Mouse (Mus musculus): ENCODE results near the gene Arhgap45. TPM values are rescaled to one million over a fixed set of nuclear protein-coding genes. Genes with fewer than 3 reads are reported as not detected.

The Arhgap45 gene
- 2.3 and 2.4 TPM in 2 replicates for total RNA-seq (2014; rRNA removed)
- 1.2 and 1.7 TPM in 2 replicates for polyA plus RNA-seq (2015; fragmentation: Nextera tagmentation; extraction: Ambion mirVana)

DNA sequence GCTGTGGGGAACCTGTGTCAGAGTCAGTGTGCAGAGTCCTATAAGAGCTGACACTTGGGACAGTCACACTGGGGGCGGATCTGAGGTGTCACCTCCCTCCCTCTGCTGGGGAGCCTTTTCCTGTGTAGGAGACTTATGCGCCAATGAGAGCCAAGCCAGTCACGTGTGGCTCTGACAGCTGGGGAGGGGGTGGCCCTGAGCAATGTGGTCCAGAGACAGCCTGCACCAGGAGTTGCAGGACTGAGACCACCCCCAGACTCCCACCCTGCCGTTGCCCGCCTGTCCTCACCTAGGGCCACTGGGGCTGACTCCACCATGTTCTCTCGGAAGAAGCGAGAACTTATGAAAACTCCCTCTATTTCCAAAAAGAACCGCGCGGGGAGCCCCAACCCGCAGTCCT is at the start of gene Arhgap45:
Arhgap45 (plus strand) TSS at position 143 of the 400 bp plus-strand sequence.
- H3K4me3 ChIP-seq (ENCODE audit: low read depth, low read length), result no peak within 1 kb of the TSS
- DNase-seq (no peak), ATAC-seq (no peak)
- peaks cover 31% of the 10 kb centered on the region for H3K27me3 ChIP-seq (ENCODE audit: insufficient read depth, low read length)
- no peak for TF ChIP-seq CTCF (IDR thresholded peaks at IDR 0.05; ENCODE audit: low read depth)
- no peaks in the 10 kb centered on the region for H3K36me3 ChIP-seq (ENCODE audit: insufficient read depth)
- no peaks in the 10 kb centered on the region for H3K4me1 ChIP-seq (ENCODE audit: insufficient read depth)
- H3K9me3 ChIP-seq (ENCODE audit: low read length), result no peaks in the 10 kb centered on the region
- WGBS, result 69% methylated on average over 11 of the region's 11 CpGs
- H3K9ac ChIP-seq, result no peak within 1 kb of the TSS
- no peak within 1 kb of the TSS for H3K27ac ChIP-seq (ENCODE audit: low read depth, low read length)
- H3K4me2 ChIP-seq (ENCODE audit: low read depth), result no peak within 1 kb of the TSS

DNA sequence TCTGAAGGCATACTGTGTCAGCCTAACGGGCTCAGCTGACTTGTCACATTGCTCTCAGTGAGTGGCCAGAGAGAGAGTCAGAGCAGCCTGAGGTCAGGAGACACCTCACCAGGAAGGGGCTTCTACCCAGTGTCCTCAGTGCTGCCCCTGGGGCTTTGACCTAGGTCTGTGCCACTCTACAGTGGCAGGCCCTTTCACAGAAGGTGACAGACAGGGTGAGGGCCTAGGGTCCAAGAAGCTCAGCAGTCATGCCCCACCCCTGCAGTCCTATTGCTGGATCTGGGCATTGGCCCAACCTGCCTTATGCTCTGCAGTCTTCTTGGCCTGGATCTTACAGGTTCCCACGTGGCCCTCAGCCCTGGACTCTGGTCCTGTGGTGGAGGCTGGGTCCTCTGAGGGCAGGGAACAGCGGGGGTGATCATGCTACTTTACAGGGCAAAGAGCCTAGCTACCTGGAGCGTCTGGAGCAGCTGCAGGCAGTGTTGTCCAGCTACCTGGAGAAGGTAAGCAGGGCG is 49.5 kb upstream of the Arhgap45 start:
- WGBS, result 90% methylated on average over 5 of the region's 5 CpGs

DNA sequence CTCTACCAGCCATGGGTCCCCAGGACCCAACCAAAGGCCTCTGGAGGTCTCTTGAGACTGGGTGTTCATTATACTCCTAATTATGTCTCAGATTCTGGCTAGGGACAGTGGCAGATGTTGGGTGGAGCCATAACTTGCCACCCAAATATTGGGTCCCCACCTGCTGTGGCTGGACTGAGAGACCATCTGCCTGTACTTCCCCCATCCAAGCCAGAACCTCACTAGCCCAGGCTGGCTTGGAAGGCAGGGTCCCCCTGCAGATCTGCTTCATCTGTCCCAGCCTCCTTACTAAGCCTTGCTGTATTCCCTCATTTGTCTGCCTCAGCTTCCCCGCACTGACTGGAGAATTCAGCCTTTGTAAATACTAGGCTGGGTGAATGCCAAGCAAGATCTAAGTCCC is 48.3 kb upstream of the Arhgap45 start:
- ATAC-seq (no peak), DNase-seq (no peak)
- Histone ChIP-seq H3K9me3 (ENCODE audit: low read length) (no peaks in the 10 kb centered on the region), H3K27me3 (ENCODE audit: insufficient read depth, low read length) (peaks cover 12% of the 10 kb centered on the region), H3K4me2 (ENCODE audit: low read depth) (no peak overlapping the region), H3K9ac (no peak overlapping the region), H3K27ac (ENCODE audit: low read depth, low read length) (no peak overlapping the region), H3K4me1 (ENCODE audit: insufficient read depth) (no peaks in the 10 kb centered on the region), H3K4me3 (ENCODE audit: low read depth, low read length) (no peak overlapping the region), H3K36me3 (ENCODE audit: insufficient read depth) (peaks cover 48% of the 10 kb centered on the region)
- 67% methylated on average over 1 of the region's 1 CpGs for WGBS
- no peak for TF ChIP-seq CTCF (IDR thresholded peaks at IDR 0.05; ENCODE audit: low read depth)

More for the DNA sequence above, 49.5 kb upstream of the Arhgap45 start:
- no peaks in the 10 kb centered on the region for H3K4me1 ChIP-seq (ENCODE audit: insufficient read depth)
- H3K36me3 ChIP-seq (ENCODE audit: insufficient read depth), result peaks cover 59% of the 10 kb centered on the region
- no peak overlapping the region for H3K9ac ChIP-seq
- H3K27ac ChIP-seq (ENCODE audit: low read depth, low read length), result no peak overlapping the region
- DNase-seq, result no peak
- H3K27me3 ChIP-seq (ENCODE audit: insufficient read depth, low read length), result peaks cover 9% of the 10 kb centered on the region
- H3K4me3 ChIP-seq (ENCODE audit: low read depth, low read length), result no peak overlapping the region
- no peaks in the 10 kb centered on the region for H3K9me3 ChIP-seq (ENCODE audit: low read length)
- no peak for TF ChIP-seq CTCF (IDR thresholded peaks at IDR 0.05; ENCODE audit: low read depth)
- ATAC-seq, result no peak
- no peak overlapping the region for H3K4me2 ChIP-seq (ENCODE audit: low read depth)

DNA sequence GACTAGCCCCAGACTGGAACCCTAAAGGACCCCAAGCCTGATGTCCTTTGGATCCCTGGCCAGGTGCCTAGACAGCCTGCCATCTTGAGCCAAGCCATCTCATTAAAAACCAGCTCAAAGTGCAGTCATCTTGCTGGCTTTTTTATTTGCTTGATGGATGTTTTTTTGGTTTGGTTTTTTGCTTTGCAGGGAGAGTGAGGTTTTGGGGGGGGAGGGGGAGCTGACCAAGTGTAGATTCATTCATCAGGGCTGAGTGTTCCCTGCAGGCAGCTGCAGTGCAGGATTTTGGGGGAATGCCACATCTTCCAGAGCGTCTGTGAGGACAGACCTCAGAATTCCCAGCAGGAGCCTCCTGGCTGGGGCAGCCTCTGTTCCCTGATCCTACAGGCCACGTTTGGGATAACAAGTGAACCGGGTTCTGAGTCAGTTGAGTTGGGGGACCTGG is 47.3 kb upstream of the Arhgap45 start:
- peak; percentile 23; the same call in 1 of the 2 replicates for ATAC-seq
- DNase-seq, result no peak
- no peak overlapping the region for H3K27ac ChIP-seq (ENCODE audit: low read depth, low read length)
- no peak for TF ChIP-seq CTCF (IDR thresholded peaks at IDR 0.05; ENCODE audit: low read depth)
- no peaks in the 10 kb centered on the region for H3K9me3 ChIP-seq (ENCODE audit: low read length)
- H3K4me2 ChIP-seq (ENCODE audit: low read depth), result no peak overlapping the region
- peaks cover 40% of the 10 kb centered on the region for H3K36me3 ChIP-seq (ENCODE audit: insufficient read depth)
- no peak overlapping the region for H3K4me3 ChIP-seq (ENCODE audit: low read depth, low read length)
- no peak overlapping the region for H3K9ac ChIP-seq
- WGBS, result 8% methylated on average over 3 of the region's 3 CpGs
- H3K27me3 ChIP-seq (ENCODE audit: insufficient read depth, low read length), result peaks cover 12% of the 10 kb centered on the region
- no peaks in the 10 kb centered on the region for H3K4me1 ChIP-seq (ENCODE audit: insufficient read depth)

DNA sequence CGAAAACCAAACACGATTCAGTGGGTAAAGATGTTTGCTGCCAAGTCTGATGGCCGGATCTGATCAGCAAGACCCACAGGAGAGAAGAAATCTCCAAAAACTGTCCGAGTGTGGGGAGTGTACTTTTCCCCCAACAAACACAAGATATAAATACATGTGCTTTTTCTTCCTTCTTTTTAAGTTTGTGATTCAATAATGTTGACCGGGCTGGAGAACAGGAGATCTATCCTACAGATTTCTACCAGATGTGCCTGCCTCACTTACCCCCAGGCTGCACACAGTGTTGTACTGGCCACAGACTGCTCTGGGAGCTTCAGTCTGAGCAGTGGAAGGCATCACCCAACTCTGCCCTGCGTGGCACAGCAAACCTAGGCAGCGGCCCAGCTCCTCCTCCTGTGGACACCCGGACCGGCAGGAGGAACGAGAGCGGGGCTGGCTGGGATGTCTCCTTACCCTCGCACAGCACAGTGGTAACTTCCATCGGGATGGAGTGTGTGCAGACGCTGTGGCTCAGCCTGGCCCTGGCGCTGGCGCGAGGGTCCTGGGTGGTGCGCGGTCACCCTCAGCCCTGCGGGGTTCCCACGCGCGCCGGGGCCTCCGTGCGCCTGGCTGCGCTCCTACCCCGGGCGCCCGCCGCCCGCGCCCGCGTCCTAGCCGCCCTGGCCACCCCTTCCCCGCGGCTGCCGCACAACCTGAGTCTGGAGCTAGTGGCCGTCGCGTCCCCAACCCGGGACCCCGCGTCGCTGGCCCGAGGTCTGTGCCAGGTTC is 45.9 kb upstream of the Arhgap45 start, which contains the start of gene Grin3b:
Grin3b (plus strand) TSS at position 301 of the 768 bp plus-strand sequence.
- Histone ChIP-seq H3K27me3 (ENCODE audit: insufficient read depth, low read length) (peaks cover 12% of the 10 kb centered on the region), H3K4me2 (ENCODE audit: low read depth) (peak within 1 kb of the TSS; percentile 64), H3K9ac (peak within 1 kb of the TSS; percentile 39), H3K27ac (ENCODE audit: low read depth, low read length) (no peak within 1 kb of the TSS), H3K9me3 (ENCODE audit: low read length) (no peaks in the 10 kb centered on the region), H3K4me3 (ENCODE audit: low read depth, low read length) (peak within 1 kb of the TSS; percentile 34), H3K36me3 (ENCODE audit: insufficient read depth) (peaks cover 32% of the 10 kb centered on the region), H3K4me1 (ENCODE audit: insufficient read depth) (no peaks in the 10 kb centered on the region)
- ATAC-seq (peak; percentile 30), DNase-seq (no peak)
- no peak for TF ChIP-seq CTCF (IDR thresholded peaks at IDR 0.05; ENCODE audit: low read depth)
- WGBS, result 13% methylated on average over 37 of the region's 47 CpGs

DNA sequence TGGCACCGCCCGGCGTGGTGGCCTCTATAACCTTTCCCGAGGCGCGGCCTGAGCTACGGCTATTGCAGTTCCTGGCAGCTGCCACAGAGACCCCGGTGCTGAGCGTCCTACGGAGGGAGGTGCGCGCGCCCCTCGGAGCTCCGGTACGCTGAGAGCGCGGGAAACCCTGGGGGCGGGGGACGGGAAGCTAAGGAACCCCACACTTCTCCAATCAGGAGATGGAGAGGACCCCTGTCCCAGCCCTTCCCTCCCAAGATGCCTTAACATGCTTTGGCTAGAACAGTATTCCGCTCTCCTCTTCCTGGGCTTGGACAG is 45.3 kb upstream of the Arhgap45 start:
- Histone ChIP-seq H3K4me3 (ENCODE audit: low read depth, low read length) (peak overlapping the region; percentile 34), H3K4me2 (ENCODE audit: low read depth) (peak overlapping the region; percentile 64), H3K9me3 (ENCODE audit: low read length) (no peaks in the 10 kb centered on the region), H3K4me1 (ENCODE audit: insufficient read depth) (no peaks in the 10 kb centered on the region), H3K27ac (ENCODE audit: low read depth, low read length) (no peak overlapping the region), H3K9ac (peak overlapping the region; percentile 39), H3K27me3 (ENCODE audit: insufficient read depth, low read length) (peaks cover 12% of the 10 kb centered on the region), H3K36me3 (ENCODE audit: insufficient read depth) (peaks cover 32% of the 10 kb centered on the region)
- WGBS, result 4% methylated on average over 21 of the region's 21 CpGs
- peak; percentile 20; the same call in 1 of the 2 replicates for ATAC-seq
- no peak for TF ChIP-seq CTCF (IDR thresholded peaks at IDR 0.05; ENCODE audit: low read depth)
- no peak for DNase-seq

DNA sequence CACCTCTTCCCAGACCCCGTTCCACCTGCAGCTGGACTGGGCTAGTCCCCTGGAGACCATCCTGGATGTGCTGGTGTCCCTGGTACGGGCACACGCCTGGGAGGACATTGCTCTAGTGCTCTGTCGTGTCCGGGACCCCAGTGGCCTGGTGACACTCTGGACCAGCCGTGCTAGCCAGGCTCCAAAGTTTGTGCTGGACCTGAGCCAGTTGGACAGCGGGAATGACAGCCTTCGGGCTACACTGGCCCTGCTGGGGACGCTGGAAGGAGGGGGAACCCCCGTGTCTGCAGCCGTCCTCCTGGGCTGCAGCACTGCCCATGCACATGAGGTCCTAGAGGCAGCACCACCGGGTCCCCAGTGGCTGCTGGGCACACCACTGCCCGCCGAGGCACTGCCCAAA is 43.6 kb upstream of the Arhgap45 start:
- ATAC-seq, result no peak
- WGBS, result 57% methylated on average over 14 of the region's 14 CpGs
- H3K27me3 ChIP-seq (ENCODE audit: insufficient read depth, low read length), result peaks cover 12% of the 10 kb centered on the region
- no peaks in the 10 kb centered on the region for H3K9me3 ChIP-seq (ENCODE audit: low read length)
- peaks cover 32% of the 10 kb centered on the region for H3K36me3 ChIP-seq (ENCODE audit: insufficient read depth)
- no peak for TF ChIP-seq CTCF (IDR thresholded peaks at IDR 0.05; ENCODE audit: low read depth)
- no peak for DNase-seq
- no peak overlapping the region for H3K4me2 ChIP-seq (ENCODE audit: low read depth)
- H3K4me3 ChIP-seq (ENCODE audit: low read depth, low read length), result no peak overlapping the region
- no peak overlapping the region for H3K27ac ChIP-seq (ENCODE audit: low read depth, low read length)
- H3K9ac ChIP-seq, result no peak overlapping the region
- H3K4me1 ChIP-seq (ENCODE audit: insufficient read depth), result no peaks in the 10 kb centered on the region

Data from forebrain, postnatal 0 days (tissue).